Mouse (Mus musculus) myocyte (in vitro differentiated cells): Measurements from ENCODE around the gene Ak8.

ENCODE experiments used
- CEBPB ChIP-seq: IDR thresholded peaks from 2 replicates; pipeline ENCODE4 v1.6.1; 2011; ENCODE audit warnings: mild to moderate bottlenecking, moderate library complexity; ENCODE audit not compliant: poor library complexity, insufficient read depth, severe bottlenecking
- MYOG ChIP-seq, 3 experiments: IDR thresholded peaks; one replicate each; pipeline ENCODE4 v1.6.1; 2011; ENCODE audit warnings: control low read depth in 2 of 3, low read depth in 2 of 3, mild to moderate bottlenecking in 2 of 3; ENCODE audit not compliant: insufficient read length in 2 of 3, control insufficient read depth in 1 of 3, insufficient read depth in 1 of 3
- POLR2A ChIP-seq: IDR thresholded peaks from one replicate; pipeline ENCODE4 v1.6.1; 2011; ENCODE audit warnings: low read depth, mild to moderate bottlenecking, control low read depth, moderate library complexity; ENCODE audit not compliant: insufficient read length
- TCF12 ChIP-seq: IDR thresholded peaks from one replicate; pipeline ENCODE4 v1.6.1; 2011; ENCODE audit warnings: mild to moderate bottlenecking, control low read depth; ENCODE audit not compliant: poor library complexity, insufficient read depth, severe bottlenecking
- USF1 ChIP-seq: IDR thresholded peaks from one replicate; pipeline ENCODE4 v1.6.1; 2011; ENCODE audit warnings: low read depth, mild to moderate bottlenecking, control low read depth, moderate library complexity

- no peak for TF ChIP-seq POLR2A
- TF ChIP-seq CEBPB: no peak
- no peak for TF ChIP-seq USF1
- TF ChIP-seq MYOG (IDR thresholded peaks at IDR 0.05; ENCODE audit: control insufficient read depth in 1 of 3, insufficient read depth in 1 of 3, insufficient read length in 2 of 3, low read depth in 2 of 3): no peak
- no peak for TF ChIP-seq TCF12
Measured at GRCm38 (mm10) chr2:28665818-28666217, 34.1 kb upstream of the Ak8 start.
